Mouse (Mus musculus): Measurements from ENCODE around the gene Myl3. TPM values are rescaled to one million over a fixed set of nuclear protein-coding genes. Genes with fewer than 3 reads are reported as not detected.
A peak's percentile ranks its signal among the peaks of the same experiment; 100 is the strongest.

Gene Myl3
- total RNA-seq, 2 experiments from 2014 or later, result 11,120 to 11,825 TPM

DNA sequence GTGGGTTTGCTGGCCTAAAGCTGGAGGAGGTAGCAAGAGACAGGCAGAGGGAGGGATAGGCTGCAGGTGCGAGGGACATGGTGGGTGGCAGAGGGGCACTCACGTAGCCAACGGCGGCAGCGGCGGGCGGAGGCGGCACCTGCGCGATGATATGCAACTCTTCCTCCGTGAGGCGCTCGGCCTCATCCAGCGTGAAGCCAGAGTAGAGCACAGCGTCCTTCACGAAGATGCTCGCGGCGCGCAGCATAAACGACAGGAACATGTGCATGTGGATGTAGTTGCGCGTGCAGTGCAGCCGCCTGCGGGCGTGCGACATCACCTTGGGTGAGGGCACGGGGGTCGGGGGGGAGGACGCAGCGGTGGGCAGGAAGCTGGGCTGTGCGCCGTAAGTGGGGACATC, 14.8 kb upstream of the Myl3 start:
- intact Hi-C loops (cut with DNase I), result no loop called here
- no peak for DNase-seq

DNA sequence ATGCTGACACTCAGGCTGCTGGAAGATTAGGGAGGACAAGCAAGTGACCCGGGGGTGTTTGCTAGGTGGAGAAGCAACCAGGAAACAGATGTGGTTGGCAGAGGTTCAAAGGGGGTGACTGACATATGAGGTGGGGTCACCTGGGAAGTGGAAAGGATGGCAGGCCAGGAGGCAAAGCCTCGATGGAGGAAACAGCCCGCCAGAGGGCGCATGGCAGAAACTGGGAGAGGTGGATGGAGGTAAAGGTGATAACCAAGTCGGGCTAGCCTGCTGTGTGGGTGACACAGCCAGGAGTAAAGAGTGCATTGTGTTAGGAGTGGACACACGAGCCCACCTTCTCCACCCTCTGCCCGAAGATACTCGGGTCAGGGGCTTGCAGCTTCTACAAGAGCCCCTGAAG, 11.8 kb upstream of the Myl3 start:
- intact Hi-C loops (cut with DNase I), result loop anchor here (1.0 to 5.0 kb wide), 2 partner anchors 29 to 142 kb away; no protein-coding TSS in a partner anchor
- DNase-seq, result peak; percentile 54 to 74

DNA sequence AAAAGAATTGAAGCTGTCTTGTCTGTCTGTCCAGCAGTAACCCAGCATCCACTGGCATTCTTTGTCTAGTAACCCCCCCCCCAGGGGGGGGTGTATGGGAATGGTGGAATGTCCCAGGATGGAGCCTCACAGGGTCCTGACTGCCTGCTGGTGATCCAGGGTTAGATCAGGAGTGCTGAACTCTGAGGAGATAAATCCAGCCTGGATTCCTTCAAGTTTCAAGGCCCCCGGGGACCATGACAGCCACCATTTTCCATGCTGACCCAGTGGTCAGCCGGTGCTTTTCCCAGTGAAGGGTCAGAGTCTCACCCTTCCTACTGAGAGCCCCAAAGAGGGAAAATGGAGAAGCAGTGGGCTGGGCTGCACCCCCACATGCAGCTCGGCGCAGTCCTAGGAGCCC, 9.8 kb upstream of the Myl3 start:
- intact Hi-C loops (cut with DNase I), result loop anchor here (5.0 kb wide), 1 partner anchor 140 kb away; no protein-coding TSS in a partner anchor
- DNase-seq, result no peak

DNA sequence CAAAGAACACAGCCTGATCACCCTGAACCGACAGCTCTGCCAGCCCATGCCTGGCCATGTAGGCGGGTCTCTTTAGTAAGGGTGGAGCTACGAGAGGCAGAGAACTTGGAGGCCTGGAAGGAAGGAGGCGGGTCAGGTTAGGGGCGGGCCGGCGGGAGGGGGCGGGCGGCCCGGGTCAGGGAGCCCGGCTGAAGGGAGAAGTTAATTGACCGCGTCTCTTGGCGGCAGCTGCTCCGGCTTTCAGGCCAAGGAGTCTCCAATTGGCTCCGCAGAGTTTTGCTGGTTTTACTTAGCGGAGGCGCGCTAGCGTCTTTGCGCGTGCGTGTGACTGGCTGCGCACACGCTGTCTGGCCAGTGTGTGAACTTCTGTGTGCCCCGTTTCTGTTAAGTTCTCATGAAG, 9.0 kb upstream of the Myl3 start:
- DNase-seq, result peak; percentile 85 to 87
- intact Hi-C loops (cut with DNase I), result loop anchor here (5.0 kb wide), 1 partner anchor 140 kb away; no protein-coding TSS in a partner anchor

DNA sequence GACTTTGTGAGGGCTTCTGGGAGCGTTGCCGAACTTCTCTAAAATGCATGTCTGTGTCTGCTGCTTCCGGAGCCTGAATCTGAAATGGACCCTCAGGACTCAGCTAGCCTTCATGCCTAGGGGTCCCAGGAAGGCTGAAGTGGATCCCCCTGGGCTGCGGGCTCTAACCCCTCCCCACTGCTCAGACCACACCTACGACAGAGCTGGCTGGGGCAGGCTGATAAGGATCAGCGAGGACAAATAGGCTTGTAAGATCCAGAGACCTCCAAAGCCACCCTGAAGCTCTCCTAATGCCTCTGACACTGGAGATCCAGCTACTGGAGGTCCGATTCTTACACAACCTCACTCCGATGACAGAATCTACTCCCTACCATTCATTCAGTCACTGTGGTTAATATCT, 8.6 kb upstream of the Myl3 start:
- DNase-seq, result no peak
- intact Hi-C loops (cut with DNase I), result loop anchor here (5.0 kb wide), 1 partner anchor 139 kb away; no protein-coding TSS in a partner anchor

DNA sequence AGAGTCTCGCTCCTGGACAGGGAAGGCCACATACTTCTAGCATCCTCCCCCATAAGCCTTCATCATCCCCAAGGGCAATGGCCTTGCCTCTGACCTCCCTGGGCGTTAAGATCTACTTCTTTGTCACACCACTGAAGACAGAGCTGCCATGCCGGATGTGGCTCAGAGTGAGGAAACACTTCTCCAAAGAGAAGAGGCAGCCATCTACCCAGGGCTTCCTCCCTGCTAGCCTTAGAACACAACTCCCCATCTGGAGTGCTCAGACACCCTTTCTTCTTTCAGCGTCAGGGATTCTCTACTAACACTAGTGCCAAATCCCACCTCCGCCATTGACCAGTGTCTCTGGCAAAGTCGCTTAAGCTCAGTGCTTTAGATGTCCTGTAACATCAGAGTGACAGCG, 7.5 kb upstream of the Myl3 start:
- intact Hi-C loops (cut with DNase I), result loop anchor here (5.0 kb wide), 1 partner anchor 138 kb away; no protein-coding TSS in a partner anchor
- DNase-seq, result no peak

DNA sequence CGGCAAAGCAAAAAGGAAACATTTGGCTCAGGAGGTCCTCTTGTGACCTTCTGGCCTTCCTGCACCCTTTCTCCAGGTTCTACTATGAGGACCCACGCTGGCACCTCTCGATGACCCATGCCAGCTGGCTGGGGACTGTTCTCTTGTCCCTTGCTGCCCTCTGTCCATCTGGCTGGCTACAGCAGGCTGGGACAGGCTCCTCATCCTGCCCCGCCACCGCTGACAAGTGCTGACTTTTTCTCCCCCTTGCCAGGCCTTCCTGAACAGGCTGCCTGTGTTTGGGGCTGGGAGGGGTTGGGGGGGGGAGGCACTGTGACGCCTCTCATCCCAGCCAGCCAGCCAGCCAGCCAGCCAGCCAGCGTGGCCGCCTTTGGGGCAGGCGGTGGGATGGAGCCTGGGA, 5.3 kb upstream of the Myl3 start:
- intact Hi-C loops (cut with DNase I), result no loop called here
- peak in 1 of 2 experiments; percentile 57 for DNase-seq

DNA sequence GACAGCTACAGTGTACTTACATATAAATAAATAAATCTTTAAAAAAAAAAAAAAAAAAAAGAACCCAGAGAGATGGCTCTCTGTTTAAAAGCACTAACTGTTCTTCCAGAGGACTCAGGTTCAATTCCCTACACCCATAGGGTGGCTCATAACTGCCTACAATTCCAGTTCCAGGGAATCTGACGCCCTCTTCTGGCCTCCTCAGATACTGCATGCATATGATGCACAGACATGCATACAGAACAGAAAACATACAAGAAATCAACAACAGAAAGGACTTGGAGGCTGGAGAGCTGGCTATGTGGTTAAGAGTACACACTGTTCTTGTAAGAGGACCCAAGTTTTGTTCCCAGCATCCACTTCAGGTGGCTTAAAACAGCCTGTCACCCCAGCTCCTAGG, 3.6 kb upstream of the Myl3 start:
- DNase-seq, result no peak
- intact Hi-C loops (cut with DNase I), result no loop called here

DNA sequence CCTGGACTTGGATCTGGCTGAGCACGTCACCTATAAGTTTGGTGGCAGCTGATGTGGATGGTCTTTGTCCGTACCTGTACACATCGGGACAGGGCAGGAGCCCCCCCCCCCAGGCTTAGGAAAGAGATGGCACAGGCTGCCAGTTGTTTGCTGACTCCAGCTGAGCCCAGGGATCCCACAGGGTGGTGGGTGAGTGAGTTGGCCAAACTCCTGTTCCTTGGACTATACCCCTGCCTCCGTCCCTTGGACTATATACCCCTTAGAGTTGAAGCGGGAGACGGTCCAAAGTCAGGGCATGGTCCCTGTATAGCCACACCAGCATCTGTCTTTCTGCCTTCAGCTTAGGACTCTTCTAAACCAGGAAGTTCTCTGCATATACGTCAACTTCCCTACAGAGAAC, 1.7 kb upstream of the Myl3 start:
- intact Hi-C loops (cut with DNase I), result no loop called here
- no peak for DNase-seq

DNA sequence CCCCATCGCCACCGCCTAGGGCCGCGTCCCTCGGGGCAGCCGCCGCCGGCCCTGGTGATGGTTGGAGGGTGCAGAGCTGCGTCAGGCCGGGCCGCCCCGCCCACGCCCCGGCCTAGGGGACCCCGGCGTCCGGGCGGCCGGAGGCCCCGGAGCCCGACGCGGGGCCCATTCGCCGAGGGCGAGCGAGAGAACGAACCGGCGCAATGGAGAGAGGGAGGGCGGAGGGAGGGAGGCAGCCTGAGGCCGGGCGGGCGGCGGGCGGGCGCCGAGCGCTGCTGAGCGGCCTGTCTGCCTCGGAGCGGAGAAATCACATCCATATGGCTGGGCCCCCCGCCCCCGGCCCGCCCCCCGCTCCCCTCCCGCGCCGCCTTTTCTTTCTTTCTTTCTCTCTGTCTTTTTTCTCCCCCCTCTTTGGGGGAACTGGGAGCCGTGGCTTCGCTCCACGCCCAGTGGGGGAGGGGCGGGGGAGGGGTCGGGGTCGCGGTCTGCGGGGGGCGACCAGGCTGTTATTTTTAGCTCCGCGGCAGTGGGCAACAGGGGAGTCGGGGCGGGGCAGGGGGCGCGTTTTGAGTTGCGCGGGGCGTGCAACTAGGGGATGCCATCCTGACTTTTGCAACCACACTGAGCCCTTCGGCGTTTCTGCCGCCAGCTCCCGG, 762 bp downstream of the Myl3 start:
- intact Hi-C loops (cut with DNase I), result no loop called here
- peak; percentile 45 to 51 for DNase-seq

DNA sequence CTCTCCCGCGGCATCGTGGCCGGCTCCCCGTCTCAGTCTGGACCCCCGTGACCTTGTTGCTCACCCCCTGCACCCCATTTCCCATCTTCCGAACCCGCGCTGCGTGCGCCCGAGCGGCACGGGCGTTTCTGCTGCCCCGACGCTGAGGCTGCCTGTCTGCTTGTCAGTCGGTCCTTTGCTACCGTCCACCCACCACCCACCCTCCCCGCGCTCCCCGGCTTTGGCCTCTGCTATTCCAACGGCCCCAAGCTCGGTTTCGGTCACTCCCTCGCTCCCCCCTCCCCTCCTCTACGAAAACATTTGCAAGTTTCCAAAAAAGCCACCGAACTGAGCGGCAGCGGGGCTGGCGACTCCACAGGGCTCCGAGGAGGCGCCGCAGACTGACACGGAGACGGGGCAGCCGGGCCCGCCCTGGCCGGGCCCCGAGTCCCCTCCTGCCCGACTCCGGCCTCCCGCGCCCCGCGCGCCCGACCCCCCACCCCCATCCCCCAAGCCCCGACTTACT, 1.3 kb downstream of the Myl3 start:
- peak; percentile 46 to 61 for DNase-seq
- intact Hi-C loops (cut with DNase I), result no loop called here

DNA sequence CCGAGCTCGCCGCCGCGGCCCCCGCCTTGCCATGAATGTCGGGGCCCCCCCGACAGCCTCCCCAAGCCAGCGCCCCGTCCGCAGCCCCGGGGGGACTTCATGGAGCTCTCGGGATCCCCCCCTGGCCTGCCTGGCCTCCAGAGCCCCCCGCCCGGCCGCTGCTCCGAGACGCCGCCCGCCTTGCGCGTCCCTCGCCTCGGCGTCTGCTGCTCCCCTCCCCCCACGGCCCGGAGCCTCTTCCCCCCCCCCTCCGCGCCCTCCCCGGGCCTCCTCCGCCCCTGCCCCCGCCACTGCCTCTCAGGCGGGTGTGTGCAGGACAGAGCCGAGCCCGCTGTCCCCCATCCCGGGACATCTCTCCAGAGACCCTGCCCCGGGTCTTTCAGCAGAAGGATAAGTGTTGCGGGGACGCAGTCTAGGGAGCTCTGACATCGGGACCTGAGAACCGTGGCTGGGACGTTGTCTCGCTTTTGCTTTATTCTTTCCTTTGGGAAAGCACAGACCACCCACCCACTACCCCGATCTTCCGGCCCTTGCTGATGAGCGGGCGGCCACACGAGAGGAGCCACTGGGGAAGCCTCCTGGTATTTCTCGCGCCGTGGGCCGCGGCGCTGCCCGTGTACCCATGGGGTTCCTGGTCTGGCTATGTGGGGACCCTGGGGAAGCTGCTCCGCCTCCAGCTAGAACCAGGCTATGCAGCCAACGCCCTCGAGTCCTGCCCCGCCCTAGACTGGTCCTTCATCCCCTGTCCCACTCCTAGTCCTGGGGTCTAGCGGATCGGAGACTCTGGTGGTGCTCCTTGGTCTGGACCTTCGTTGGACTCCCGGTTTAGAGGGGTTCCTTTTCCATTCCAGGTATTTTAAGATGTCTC, 2.0 kb downstream of the Myl3 start:
- intact Hi-C loops (cut with DNase I), result no loop called here
- peak; percentile 49 to 65 for DNase-seq

DNA sequence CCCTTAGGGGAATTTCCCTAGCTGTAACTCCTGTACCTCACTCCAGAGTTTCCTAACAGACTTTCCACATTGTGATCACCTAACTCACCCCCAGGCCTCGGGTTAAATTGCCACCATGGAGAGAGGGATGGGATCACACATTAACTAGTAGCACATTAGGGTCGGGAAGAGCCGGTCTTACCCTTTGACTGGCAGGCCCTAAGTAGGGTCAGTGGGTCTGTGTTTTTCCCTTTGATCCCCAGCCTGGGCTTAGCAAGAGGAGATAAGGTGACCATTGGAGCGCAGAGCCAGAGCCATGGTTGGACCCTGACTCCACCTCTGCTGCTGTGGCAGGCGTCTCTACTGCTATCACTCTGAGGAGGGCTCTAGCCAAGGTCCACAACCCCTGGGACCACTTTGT, 4.1 kb downstream of the Myl3 start:
- intact Hi-C loops (cut with DNase I), result no loop called here
- no peak for DNase-seq

DNA sequence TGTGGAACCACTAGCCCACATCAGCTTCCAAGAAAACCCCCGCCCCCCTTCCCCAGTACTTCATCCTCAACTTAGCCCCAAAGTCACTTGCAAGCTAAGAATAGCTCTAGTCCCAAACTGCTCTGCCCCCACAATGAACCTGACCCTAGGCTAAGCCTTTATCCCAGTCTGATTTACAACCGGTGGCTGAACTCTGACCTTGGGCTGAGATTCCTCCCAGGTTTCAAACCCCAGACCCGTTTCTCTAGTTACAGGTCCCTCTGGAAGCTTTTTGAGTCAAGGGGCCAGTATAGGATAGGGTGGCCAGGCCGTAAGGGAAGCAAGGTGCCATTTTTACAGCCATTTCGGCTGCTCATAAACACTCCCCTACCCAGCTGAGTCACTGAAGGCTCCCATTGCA, 4.6 kb downstream of the Myl3 start:
- no peak for DNase-seq
- intact Hi-C loops (cut with DNase I), result no loop called here

DNA sequence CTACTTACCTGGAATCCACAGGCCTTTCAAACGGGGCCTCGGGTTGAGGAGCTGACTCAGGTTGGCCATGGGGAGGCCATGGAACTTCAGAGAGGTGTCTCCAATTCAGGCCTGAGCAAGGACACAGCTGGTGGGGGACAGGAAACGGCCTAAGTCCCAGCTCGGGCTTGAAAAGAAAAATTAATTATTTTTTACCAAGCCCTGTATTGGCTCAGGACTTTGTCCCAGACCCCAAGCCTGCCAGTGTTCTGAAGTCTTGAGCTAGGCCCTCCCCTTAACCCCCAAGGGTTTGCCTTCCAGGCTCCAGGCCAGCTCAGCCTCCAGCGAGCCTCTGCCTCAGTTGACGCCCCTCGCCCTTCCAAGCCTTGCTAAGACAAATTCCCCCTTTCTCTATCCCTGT, 5.3 kb downstream of the Myl3 start, which contains the start of gene Pth1r:
Gene Pth1r, minus strand, starts transcription at position 185 of the 400 bp plus-strand sequence.
- intact Hi-C loops (cut with DNase I), result no loop called here
- no peak for DNase-seq

DNA sequence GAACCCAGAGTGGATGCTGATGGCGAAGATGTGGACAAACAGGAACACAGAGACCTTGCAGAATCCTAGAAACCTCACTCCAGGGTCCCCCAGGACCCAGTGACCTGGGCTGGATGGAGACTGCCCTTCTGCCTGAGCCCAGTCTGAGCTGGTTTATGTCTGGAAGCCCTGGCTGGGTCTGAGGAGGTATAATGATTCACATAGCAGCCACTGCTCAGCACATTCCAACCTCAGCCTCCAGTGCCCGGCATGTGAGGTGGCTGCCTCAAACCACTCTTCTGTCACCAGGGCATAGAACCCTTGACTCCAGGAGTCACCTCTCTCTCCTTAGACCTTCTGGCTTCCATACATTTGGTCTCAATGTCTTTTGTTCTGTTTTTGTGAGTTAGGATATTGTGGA, 6.8 kb downstream of the Myl3 start:
- no peak for DNase-seq
- intact Hi-C loops (cut with DNase I), result no loop called here

DNA sequence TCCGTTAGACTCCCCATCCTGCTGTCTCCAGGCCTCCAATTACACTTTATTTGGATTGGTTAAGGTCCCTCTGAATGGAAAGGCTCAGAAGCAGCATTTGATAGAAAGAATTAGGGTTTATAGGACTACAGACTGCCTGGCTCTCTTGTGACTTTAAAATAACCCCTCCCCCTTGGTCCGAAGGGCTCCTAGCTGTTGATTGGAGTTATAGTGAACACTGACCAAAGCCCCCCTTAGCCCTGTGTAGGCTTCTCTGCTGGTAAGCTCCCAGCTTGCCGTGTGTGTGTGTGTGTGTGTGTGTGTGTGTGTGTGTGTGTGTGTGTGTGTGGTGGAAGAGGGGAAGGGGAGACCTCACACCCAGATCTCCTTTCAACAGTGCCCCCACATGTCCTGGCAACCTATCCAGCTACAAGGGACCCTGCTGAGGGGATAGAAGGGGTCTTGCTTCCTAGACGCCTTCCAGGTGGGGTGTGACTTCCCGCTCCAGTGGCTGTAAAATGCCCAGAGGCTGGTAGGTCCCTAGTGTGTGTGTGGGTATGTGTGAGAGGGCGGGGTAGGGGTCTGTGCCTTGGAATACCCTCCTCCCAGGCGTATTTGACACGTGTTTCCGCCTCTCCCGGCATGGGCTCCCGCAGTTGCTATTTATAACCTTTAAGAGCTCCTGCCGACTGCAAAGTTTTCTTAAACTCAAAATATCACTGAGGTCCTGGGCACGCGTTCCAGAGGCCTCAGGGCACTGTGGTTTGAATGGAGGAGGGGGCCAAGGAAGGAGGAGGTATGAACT, 8.9 kb downstream of the Myl3 start:
- intact Hi-C loops (cut with DNase I), result no loop called here
- DNase-seq, result peak in 1 of 2 experiments; percentile 55

DNA sequence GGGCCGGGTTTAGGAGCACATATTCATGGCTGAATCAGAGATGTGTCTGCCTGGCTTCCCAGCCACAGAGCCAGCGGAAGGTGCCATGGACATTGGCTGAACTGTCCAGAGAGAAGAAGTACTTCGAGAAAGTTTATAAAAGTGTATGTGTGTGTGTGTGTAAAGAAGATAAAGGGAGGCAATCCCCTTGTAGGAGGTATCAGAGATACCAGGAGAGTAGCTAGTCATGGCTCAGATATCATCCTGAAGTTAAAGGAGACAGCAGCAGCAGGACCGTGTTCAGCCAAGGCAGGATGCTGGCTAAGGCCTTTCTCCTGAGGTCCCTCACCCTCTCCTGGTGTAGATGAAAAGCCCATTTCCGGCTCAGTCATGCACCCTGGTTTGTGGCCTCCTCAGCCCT, 9.8 kb downstream of the Myl3 start:
- intact Hi-C loops (cut with DNase I), result no loop called here
- no peak for DNase-seq

DNA sequence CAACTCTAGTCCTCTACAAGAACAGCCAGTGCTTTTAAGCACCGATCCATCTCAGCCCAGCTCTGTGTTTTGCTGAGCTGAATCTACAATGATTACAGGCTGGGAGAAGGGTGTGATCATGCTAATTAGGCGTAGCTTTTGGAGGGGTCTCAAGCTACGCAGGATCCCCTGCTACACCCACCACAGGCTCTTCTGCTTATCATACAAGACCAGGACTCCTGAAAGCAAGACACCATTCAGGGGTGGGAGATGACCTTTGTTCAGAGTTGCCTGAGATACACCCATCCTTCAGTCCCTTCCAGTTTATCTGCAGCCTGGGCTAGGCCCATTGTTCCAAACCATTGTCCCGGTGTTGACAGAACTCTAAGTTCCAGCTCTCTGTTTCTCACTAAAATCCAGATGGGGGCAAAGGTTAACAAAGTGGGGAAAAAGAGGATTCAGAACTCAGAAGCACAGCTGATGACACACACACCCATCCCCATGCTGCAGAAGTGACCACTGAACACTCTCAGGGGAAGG, 11.3 kb downstream of the Myl3 start:
- DNase-seq, result no peak
- intact Hi-C loops (cut with DNase I), result no loop called here

DNA sequence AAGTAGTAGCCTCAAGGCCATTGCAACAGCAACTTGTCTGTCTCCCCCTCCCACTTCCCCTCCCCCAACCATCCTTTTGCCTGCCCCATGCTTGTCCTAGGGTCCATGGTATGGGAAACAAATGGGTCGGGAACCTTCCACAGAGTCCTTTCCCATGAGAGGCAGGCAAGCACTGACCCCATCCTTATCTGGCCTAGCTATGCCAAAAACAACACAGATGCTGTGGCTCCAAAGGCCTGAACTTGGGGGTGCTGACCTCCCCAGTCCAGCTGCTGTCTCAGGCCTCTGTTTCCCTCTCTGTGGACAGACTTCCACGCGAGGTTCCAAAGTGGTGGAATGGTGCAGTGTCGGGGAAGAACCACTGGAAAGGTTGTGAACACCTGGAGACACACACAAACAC, 12.1 kb downstream of the Myl3 start:
- intact Hi-C loops (cut with DNase I), result no loop called here
- DNase-seq, result no peak

DNA sequence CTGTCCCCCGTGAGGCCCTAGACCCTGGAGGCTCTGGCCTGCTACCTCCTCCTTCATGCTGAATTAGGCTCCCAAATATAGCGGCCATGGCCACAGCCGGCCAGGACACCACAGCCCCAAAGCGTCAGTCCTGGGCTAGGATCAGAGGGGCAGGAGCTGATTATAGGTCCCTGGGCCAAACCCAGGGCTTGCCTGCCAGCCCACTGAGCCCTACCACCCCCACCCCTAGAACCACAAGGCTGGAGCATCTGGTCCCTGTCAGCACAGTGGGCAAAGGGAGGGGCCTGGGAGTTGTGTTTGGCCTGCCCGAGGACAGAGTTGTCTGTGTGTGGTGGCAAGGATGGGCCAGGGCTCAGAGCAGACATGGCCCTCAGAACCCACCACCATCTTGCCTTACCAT, 16.2 kb downstream of the Myl3 start:
- no peak for DNase-seq
- intact Hi-C loops (cut with DNase I), result loop anchor here (2.0 kb wide), 1 partner anchor 23 kb away; no protein-coding TSS in a partner anchor

Measured in heart, postnatal 10 days (tissue).